Mouse (Mus musculus) T-helper 1 cell (primary cell): ENCODE results near the gene Esyt2.
"Not testable (repeated sequence)": the region's sequence is repeated elsewhere in the genome, so short reads cannot be mapped to it uniquely, and the experiment has no call there.

ENCODE experiments used
- in situ Hi-C: fragments of 300-600 bp; cut with MboI, MseI; formaldehyde crosslinking; loops from one replicate; pipeline ENCODE4 v1.15.1; 2025; ENCODE audit warnings: high pct_unique_total_duplicates

Esyt2 gene

GRCm38 (mm10) chr12:116280653-116281364 is at the start of gene Esyt2:
Gene Esyt2 (plus strand): TSS chr12:116281196.
- in situ Hi-C loops: loop anchor here (5.0 kb wide), 1 partner anchor 126 kb away; the partner anchor contains the start of gene Ncapg2

- in situ Hi-C loops: no loop called here
Measured at GRCm38 (mm10) chr12:116231612-116232011, 49.4 kb upstream of the Esyt2 start.

- in situ Hi-C loops: no loop called here
Measured at GRCm38 (mm10) chr12:116232061-116232460, 48.9 kb upstream of the Esyt2 start.

- in situ Hi-C loops: no loop called here
Measured at GRCm38 (mm10) chr12:116235356-116235755, 45.6 kb upstream of the Esyt2 start.

GRCm38 (mm10) chr12:116236658-116237057 is 44.3 kb upstream of the Esyt2 start:
- in situ Hi-C loops: no loop called here

GRCm38 (mm10) chr12:116238370-116238769 is 42.6 kb upstream of the Esyt2 start:
- in situ Hi-C loops: no loop called here

- in situ Hi-C loops: no loop called here
Measured at GRCm38 (mm10) chr12:116238803-116239202, 42.2 kb upstream of the Esyt2 start.

GRCm38 (mm10) chr12:116244601-116245000 is 36.4 kb upstream of the Esyt2 start:
- in situ Hi-C loops: no loop called here

- in situ Hi-C loops: no loop called here
Measured at GRCm38 (mm10) chr12:116254652-116255051, 26.3 kb upstream of the Esyt2 start.

- in situ Hi-C loops: no loop called here
Measured at GRCm38 (mm10) chr12:116255636-116256035, 25.4 kb upstream of the Esyt2 start.

GRCm38 (mm10) chr12:116258321-116258720 is 22.7 kb upstream of the Esyt2 start:
- in situ Hi-C loops: no loop called here

GRCm38 (mm10) chr12:116262555-116263341 is 18.2 kb upstream of the Esyt2 start, which contains the start of gene Wdr60:
Gene Wdr60 (minus strand): TSS chr12:116263022.
- in situ Hi-C loops: no loop called here

- in situ Hi-C loops: no loop called here
Measured at GRCm38 (mm10) chr12:116264756-116265155, 16.2 kb upstream of the Esyt2 start.

- in situ Hi-C loops: no loop called here
Measured at GRCm38 (mm10) chr12:116265275-116265674, 15.7 kb upstream of the Esyt2 start.

GRCm38 (mm10) chr12:116269450-116269849 is 11.5 kb upstream of the Esyt2 start:
- in situ Hi-C loops: no loop called here

GRCm38 (mm10) chr12:116270538-116270937 is 10.5 kb upstream of the Esyt2 start:
- in situ Hi-C loops: no loop called here

GRCm38 (mm10) chr12:116271071-116271470 is 9.9 kb upstream of the Esyt2 start:
- in situ Hi-C loops: no loop called here

- in situ Hi-C loops: no loop called here
Measured at GRCm38 (mm10) chr12:116273733-116274132, 7.3 kb upstream of the Esyt2 start.

GRCm38 (mm10) chr12:116275086-116275485 is 5.9 kb upstream of the Esyt2 start, which contains the start of gene Gm11027:
Gene Gm11027 (plus strand): TSS chr12:116275386.
- in situ Hi-C loops: not testable (repeated sequence)

- in situ Hi-C loops: no loop called here
Measured at GRCm38 (mm10) chr12:116275631-116276030, 5.4 kb upstream of the Esyt2 start.

- in situ Hi-C loops: no loop called here
Measured at GRCm38 (mm10) chr12:116276961-116277360, 4.0 kb upstream of the Esyt2 start.

GRCm38 (mm10) chr12:116278541-116278940 is 2.5 kb upstream of the Esyt2 start:
- in situ Hi-C loops: no loop called here

GRCm38 (mm10) chr12:116279181-116279580 is 1.8 kb upstream of the Esyt2 start:
- in situ Hi-C loops: no loop called here
